Mouse (Mus musculus): Measurements from ENCODE around the gene Slc22a12.

The Slc22a12 gene

GRCm38 (mm10) chr19:6542367-6543034, at the start of gene Slc22a12:
Slc22a12 (minus strand) TSS chr19:6543032.
- no peak for DNase-seq (ENCODE audit: low spot score in 2 of 2)

DNA sequence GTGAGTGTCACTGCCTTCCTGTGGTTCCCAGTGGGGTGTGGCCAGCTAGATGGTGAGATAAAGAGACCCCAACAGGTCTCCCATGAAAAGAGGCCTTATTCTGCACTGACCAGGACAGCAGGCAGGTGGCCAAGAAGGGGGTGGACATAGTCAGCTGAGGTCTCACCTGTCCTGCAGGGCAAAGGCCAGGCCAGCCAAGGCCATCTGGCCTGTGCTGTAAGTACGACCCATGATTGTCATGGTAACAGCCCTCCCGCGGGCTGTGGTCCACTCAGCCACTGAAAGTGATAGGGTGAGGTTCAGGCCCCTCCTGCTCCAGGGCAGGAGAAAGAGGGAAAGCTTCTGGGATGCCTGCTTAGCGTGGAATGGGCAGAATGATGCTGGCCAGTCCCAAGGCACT, 29.2 kb upstream of the Slc22a12 start:
- DNase-seq (ENCODE audit: low spot score in 2 of 2), result no peak

DNA sequence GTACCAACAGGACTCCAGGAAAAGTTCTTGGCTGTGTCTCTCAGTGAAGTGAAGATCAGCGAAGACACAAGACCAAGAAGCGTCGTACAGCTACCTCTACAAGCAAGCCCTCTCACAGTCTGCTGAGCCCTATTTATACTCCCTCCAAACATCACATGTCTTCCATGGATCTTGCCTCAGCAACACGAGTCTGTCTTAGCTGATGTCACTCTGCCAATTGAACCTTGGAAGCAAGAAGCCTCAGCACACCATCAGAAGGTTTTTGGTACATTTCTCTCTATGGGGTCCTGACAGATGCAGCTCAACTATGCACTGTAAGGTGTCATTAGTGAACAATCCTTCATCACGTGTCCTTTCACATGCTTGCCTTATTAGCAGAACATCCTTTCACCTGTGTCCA, 28.6 kb upstream of the Slc22a12 start:
- DNase-seq (ENCODE audit: low spot score in 2 of 2), result no peak

GRCm38 (mm10) chr19:6569561-6569960, 26.7 kb upstream of the Slc22a12 start:
- DNase-seq (ENCODE audit: low spot score in 2 of 2), result no peak

DNA sequence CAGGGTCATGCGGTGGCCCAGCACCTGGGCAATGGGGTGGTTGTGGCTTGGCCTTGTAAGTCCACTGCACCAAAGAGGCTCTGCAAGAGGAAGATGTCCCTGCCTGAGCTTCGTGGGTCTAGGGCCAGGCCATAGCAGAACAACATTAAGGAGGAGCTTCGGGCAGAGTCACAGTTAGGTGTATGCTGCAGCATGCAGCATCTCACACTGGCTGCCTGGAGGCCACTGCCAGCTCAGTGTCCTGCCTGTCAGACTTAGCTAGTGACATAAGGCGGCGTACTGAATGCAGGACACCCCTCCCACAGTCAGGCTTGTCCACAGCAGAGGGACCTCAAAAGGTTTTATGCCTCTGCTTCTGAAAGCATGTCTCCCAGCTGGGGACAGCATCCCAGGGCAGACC, 26.2 kb upstream of the Slc22a12 start:
- no peak for DNase-seq (ENCODE audit: low spot score in 2 of 2)

DNA sequence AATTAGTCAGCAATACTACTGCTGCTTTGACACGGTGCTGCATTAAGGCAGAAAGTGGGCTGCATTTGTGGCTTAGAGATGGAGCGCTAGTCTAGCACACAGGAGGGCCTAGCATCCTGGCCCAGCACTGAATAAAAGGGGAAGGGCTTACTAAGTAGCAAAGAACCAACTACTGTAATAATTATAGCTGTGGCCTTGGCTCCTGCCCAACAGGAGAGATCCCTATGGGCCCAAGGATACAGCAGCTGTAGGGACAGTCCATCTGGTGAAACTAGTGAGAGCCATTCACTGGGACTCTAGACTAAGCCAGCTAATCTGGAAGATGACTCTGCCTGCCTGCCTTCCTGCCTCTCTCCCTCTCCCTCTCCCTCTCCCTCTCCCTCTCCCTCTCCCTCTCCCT, 23.6 kb upstream of the Slc22a12 start:
- no peak for DNase-seq (ENCODE audit: low spot score in 2 of 2)

DNA sequence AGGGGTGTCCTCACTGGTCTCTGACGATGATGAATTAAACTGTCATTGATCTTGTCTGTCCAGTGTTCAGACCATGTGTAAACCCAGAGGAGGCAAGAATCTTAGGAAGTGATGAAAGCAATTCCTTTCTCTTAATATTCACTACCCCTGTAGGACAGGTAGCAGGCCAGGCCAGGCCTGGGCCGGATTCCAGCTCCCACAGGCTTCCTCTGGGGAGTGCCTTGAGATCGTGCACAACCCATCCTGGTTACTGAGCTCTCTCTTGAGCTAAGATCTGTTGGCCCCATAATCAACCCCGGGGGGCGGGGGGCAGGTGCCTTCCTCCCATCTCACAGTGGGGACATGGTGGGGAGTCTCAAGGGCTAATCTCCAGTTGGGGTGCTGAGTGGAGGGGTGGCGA, 22.3 kb upstream of the Slc22a12 start:
- DNase-seq (ENCODE audit: low spot score in 2 of 2), result no peak

GRCm38 (mm10) chr19:6560246-6560815, 17.5 kb upstream of the Slc22a12 start:
- no peak for DNase-seq (ENCODE audit: low spot score in 2 of 2)

DNA sequence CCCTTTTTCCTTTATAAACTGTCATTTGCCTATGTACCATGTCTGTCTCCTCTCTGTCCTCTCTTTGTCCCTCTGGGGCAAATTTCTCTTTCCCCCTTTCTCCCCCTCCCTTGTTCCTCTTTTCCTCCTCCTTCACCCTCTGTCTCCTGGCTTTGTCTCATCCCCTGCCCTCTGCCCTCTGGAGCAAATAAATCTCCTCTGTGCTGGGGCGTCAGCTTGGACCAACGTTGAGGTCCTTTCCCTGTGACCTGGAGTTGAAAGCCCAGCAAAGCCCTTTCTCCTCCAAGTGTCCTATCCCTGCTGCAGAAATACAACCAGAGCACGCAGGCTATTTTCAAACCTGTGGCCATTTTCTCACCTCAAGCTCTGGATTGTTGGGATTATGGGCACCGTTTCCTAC, 16.7 kb upstream of the Slc22a12 start:
- no peak for DNase-seq (ENCODE audit: low spot score in 2 of 2)

GRCm38 (mm10) chr19:6553819-6554582, 11.2 kb upstream of the Slc22a12 start:
- DNase-seq (ENCODE audit: low spot score in 2 of 2), result no peak

GRCm38 (mm10) chr19:6553174-6553573, 10.3 kb upstream of the Slc22a12 start:
- DNase-seq (ENCODE audit: low spot score in 2 of 2), result no peak

DNA sequence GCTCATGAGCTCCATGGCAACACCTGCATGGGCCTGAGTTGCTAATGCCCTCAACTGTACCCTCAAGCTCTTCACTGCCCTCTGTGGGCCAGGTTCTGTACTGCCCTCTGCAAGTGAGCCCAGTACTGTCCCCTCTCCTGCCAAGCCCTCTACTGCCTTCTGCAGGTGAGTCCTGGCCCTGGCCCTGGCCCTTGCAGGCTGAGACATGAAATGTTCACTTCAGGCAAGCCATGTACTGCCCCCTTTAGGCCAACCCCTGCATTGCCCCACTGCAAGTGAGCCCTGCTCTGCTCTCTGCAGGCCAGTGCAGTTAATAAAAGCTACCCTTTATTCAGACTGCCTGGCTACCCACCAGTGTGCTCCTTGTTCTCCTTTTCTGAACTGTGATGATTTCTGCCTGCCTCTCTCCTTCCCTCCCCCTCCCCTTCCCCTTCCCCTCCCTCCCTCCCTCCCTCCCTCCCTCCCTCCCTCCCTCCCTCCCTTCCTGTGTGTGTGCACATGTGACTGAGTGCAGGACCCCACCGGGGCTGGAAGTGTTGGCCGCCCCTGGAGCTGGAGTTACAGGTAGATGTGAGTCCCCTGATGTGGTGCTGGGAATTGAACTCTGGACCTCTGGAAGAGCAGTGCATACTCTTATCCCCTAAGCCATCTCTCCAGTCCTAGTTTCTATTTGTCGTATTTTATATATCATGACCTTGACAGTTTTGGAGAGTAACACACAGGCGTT, 9.6 kb upstream of the Slc22a12 start:
- peak; percentile 56 to 63 for DNase-seq (ENCODE audit: low spot score in 2 of 2)

- no peak for DNase-seq (ENCODE audit: low spot score in 2 of 2)
Measured at GRCm38 (mm10) chr19:6551215-6551614, 8.4 kb upstream of the Slc22a12 start.

- DNase-seq (ENCODE audit: low spot score in 2 of 2), result no peak
Measured at GRCm38 (mm10) chr19:6549566-6549965, 6.7 kb upstream of the Slc22a12 start.

DNA sequence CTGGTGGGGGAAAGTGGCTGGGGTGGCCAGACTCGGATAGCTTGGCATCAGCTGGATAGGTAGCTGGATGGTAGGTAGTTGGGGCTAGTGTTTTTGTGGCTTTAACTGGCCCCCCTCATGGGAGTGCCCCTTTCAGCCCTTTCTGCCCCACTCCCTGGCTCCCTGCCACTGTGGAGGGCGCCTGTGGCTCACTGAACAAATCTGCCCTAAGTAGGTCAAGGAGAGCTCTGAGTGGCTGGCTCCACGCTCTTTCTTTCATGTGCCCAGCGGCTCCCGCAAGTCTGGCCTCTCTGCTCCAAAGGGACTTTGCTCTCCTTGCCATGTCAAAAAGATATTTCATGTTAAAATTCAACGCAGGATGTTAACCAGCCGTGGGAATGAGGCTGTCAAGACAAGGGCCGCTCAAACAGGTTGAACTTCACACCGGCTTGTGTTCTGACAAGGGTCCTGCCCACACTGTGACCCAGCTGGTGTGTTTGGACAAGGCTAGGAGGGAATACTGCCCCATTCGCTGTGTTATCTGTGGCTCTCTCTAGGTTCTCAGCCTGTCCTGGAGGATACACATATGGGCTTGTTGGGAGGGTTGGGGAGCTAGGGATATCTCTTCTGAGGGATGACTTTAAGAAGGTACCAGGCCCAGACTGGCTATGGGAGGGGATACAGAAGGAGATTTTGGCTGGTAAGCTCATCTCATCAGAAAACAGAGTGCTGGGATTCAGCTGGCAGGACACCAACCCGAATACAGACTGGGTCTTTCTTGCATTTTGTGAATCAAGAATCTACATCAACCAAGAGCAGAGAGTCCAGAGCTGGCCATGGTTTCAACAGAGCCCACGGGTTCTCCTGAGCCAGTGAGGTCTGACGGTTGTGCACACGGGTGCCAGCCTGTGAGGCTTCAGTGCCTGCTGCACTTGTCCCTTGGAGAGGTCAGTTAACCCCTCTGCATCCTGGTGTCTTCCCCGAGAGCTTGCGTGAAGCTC, 5.9 kb upstream of the Slc22a12 start:
- no peak for DNase-seq (ENCODE audit: low spot score in 2 of 2)

DNA sequence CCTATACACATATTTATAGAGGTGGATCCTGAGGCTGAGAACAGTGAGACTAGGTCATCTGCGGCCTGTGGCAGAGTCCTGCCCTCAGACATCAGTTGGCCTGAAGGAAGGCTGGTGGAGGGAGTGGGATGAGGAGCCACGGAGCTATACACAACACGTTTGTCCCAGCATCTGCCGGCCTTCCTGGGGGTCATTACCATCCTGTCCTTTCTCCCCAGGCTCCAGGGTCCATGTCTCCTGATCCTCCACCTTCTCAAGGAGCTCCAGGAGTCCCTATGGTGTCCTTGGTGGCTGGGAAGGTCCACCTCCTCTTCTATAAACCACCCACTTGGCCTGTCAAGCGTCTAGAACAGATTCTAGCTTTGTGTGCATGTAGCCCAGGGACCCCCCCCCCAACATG, 5.0 kb upstream of the Slc22a12 start:
- no peak for DNase-seq (ENCODE audit: low spot score in 2 of 2)

- DNase-seq (ENCODE audit: low spot score in 2 of 2), result peak in 1 of 2 experiments; percentile 47
Measured at GRCm38 (mm10) chr19:6546096-6546495, 3.3 kb upstream of the Slc22a12 start.

- no peak for DNase-seq (ENCODE audit: low spot score in 2 of 2)
Measured at GRCm38 (mm10) chr19:6545481-6545880, 2.6 kb upstream of the Slc22a12 start.

GRCm38 (mm10) chr19:6544712-6545111, 1.9 kb upstream of the Slc22a12 start:
- DNase-seq (ENCODE audit: low spot score in 2 of 2), result no peak

GRCm38 (mm10) chr19:6543518-6543917, 686 bp upstream of the Slc22a12 start:
- DNase-seq (ENCODE audit: low spot score in 2 of 2), result no peak

- DNase-seq (ENCODE audit: low spot score in 2 of 2), result no peak
Measured at GRCm38 (mm10) chr19:6543035-6543383, 177 bp upstream of the Slc22a12 start.
